Mouse (Mus musculus): ENCODE measurements around the gene Eif4e3. TPM values are rescaled to one million over a fixed set of nuclear protein-coding genes. Genes with fewer than 3 reads are reported as not detected.
A peak's percentile ranks its signal among the peaks of the same experiment; 100 is the strongest.

The Eif4e3 gene
- polyA plus RNA-seq, 1 experiment, result 15.2 TPM

- TF ChIP-seq POLR2A (IDR thresholded peaks at IDR 0.05; ENCODE audit: borderline replicate concordance, extremely low read depth, low read depth, low read length), result no peak
- no peak for TF ChIP-seq CTCF (IDR thresholded peaks at IDR 0.05; ENCODE audit: insufficient read depth, low read length)
- H3K4me3 ChIP-seq (replicated peaks; ENCODE audit: extremely low read depth, low read depth, low read length), result no peak overlapping the region
- no peaks in the 10 kb centered on the region; the same call in 1 of the 2 replicates for H3K4me1 ChIP-seq (ENCODE audit: control insufficient read depth, insufficient read depth, low read length)
- no peak for DNase-seq
- WGBS, result 75% methylated on average over 7 of the region's 7 CpGs
Measured at GRCm38 (mm10) chr6:99606079-99606478, 60.5 kb downstream of the Eif4e3 start.

- 39% methylated on average over 2 of the region's 2 CpGs for WGBS
- Histone ChIP-seq H3K4me1 (ENCODE audit: control insufficient read depth, insufficient read depth, low read length) (peaks cover 5% of the 10 kb centered on the region), H3K4me3 (replicated peaks; ENCODE audit: extremely low read depth, low read depth, low read length) (no peak overlapping the region)
- no peak for TF ChIP-seq CTCF (IDR thresholded peaks at IDR 0.05; ENCODE audit: insufficient read depth, low read length)
- TF ChIP-seq POLR2A (IDR thresholded peaks at IDR 0.05; ENCODE audit: borderline replicate concordance, extremely low read depth, low read depth, low read length), result no peak
- no peak for DNase-seq
Measured at GRCm38 (mm10) chr6:99604758-99605157, 61.8 kb downstream of the Eif4e3 start.

DNA sequence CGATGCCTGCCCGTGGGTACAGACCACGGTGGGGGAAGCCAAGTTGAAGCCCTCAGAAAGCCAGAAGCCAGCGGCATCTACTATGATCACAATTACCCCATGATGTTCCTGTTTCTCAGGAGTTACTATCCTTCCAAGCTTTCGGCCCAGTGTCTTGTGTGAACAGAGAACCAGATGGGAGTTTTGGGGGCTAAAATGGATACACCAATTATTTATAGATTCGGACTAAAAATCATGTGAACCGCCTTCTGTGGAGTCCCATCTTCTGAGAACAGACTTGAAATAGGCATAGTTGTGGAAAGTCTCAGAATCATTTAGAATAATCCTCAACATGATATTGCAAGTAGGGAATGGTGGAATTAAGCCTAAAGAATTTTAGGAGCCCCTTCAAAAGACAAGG lies 64.1 kb downstream of the Eif4e3 start:
- Histone ChIP-seq H3K4me3 (replicated peaks; ENCODE audit: extremely low read depth, low read depth, low read length) (no peak overlapping the region), H3K4me1 (ENCODE audit: control insufficient read depth, insufficient read depth, low read length) (peaks cover 5% of the 10 kb centered on the region)
- 87% methylated on average over 7 of the region's 7 CpGs for WGBS
- no peak for DNase-seq
- no peak for TF ChIP-seq CTCF (IDR thresholded peaks at IDR 0.05; ENCODE audit: insufficient read depth, low read length)
- TF ChIP-seq POLR2A (IDR thresholded peaks at IDR 0.05; ENCODE audit: borderline replicate concordance, extremely low read depth, low read depth, low read length), result no peak

DNA sequence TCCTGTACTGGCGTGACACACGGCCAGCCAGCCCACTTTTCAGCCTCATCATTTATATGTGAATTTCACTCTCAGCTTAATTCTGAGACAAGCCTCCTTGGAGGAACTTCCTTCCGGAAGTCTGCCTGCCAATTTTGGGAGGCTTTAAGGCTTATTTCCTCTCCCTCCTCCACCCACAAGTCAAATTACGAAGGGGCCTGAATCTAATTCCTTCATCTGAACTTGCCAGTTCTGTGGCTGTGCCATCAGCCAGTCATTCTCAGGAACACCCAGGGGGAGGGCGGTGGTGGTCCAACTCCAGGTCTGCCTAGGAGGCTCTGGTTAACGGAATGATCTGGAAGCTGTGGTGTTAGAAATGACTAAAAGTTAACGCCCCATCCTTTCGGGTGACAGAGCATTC lies 65.7 kb downstream of the Eif4e3 start:
- no peak for DNase-seq
- 38% methylated on average over 8 of the region's 8 CpGs for WGBS
- Histone ChIP-seq H3K4me3 (replicated peaks; ENCODE audit: extremely low read depth, low read depth, low read length) (no peak overlapping the region), H3K4me1 (ENCODE audit: control insufficient read depth, insufficient read depth, low read length) (peaks cover 5% of the 10 kb centered on the region)
- TF ChIP-seq CTCF (IDR thresholded peaks at IDR 0.05; ENCODE audit: insufficient read depth, low read length) (no peak), POLR2A (IDR thresholded peaks at IDR 0.05; ENCODE audit: borderline replicate concordance, extremely low read depth, low read depth, low read length) (no peak)

GRCm38 (mm10) chr6:99600168-99600793 lies 66.3 kb downstream of the Eif4e3 start:
- WGBS, result 19% methylated on average over 10 of the region's 10 CpGs
- peak; percentile 24 for DNase-seq
- no peak overlapping the region for H3K4me3 ChIP-seq (replicated peaks; ENCODE audit: extremely low read depth, low read depth, low read length)
- TF ChIP-seq CTCF (IDR thresholded peaks at IDR 0.05; ENCODE audit: insufficient read depth, low read length) (peak; percentile 40; the same call in 1 of the 2 replicates), POLR2A (IDR thresholded peaks at IDR 0.05; ENCODE audit: borderline replicate concordance, extremely low read depth, low read depth, low read length) (no peak)
- peaks cover 5% of the 10 kb centered on the region for H3K4me1 ChIP-seq (ENCODE audit: control insufficient read depth, insufficient read depth, low read length)

DNA sequence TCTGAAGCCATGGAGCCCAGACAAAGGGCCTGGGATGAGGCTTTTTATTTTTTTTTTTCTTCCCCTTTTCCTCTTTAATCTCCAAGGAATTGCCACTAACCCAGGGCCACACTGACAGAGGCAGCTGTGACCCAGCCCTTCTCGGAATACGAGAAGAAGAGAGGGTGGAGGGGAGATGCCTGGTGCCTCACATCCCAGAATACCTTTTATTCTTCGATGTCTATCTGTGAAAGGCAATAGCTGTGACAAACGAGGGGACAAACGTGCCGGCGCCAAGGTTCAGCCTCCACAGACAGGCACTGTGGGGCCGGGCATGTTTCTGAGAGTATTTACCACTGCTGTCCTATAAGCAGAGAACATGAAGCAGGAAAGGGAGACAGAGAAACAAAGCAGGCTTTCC lies 66.9 kb downstream of the Eif4e3 start:
- WGBS, result 34% methylated on average over 8 of the region's 8 CpGs
- Histone ChIP-seq H3K4me1 (ENCODE audit: control insufficient read depth, insufficient read depth, low read length) (peaks cover 5% of the 10 kb centered on the region), H3K4me3 (replicated peaks; ENCODE audit: extremely low read depth, low read depth, low read length) (no peak overlapping the region)
- no peak for TF ChIP-seq POLR2A (IDR thresholded peaks at IDR 0.05; ENCODE audit: borderline replicate concordance, extremely low read depth, low read depth, low read length)
- no peak for TF ChIP-seq CTCF (IDR thresholded peaks at IDR 0.05; ENCODE audit: insufficient read depth, low read length)
- DNase-seq, result no peak

DNA sequence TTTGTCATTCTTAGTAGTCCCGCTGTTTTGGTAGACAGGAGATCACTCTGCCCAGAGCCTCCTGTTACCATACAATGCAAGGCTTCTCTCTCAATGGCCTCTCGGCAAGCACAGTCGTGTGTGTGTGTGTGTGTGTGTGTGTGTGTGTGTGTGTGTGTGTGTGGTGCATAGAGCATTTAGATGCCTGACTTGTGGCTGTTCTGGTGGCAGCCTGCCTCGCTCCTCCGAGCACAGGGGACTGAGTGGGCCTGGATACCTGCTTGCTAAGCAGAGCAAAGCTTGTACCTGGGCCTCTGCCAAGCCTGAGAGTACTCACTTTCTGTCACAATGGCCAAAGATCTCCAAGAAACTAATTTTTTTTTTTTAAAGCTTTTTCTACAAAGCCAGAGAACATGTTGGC lies 67.3 kb downstream of the Eif4e3 start:
- no peak for TF ChIP-seq CTCF (IDR thresholded peaks at IDR 0.05; ENCODE audit: insufficient read depth, low read length)
- TF ChIP-seq POLR2A (IDR thresholded peaks at IDR 0.05; ENCODE audit: borderline replicate concordance, extremely low read depth, low read depth, low read length), result no peak
- peaks cover 5% of the 10 kb centered on the region for H3K4me1 ChIP-seq (ENCODE audit: control insufficient read depth, insufficient read depth, low read length)
- WGBS, result 76% methylated on average over 5 of the region's 5 CpGs
- H3K4me3 ChIP-seq (replicated peaks; ENCODE audit: extremely low read depth, low read depth, low read length), result no peak overlapping the region
- DNase-seq, result no peak

- Histone ChIP-seq H3K4me1 (ENCODE audit: control insufficient read depth, insufficient read depth, low read length) (no peaks in the 10 kb centered on the region), H3K4me3 (replicated peaks; ENCODE audit: extremely low read depth, low read depth, low read length) (no peak overlapping the region)
- 66% methylated on average over 6 of the region's 6 CpGs for WGBS
- TF ChIP-seq CTCF (IDR thresholded peaks at IDR 0.05; ENCODE audit: insufficient read depth, low read length) (no peak), POLR2A (IDR thresholded peaks at IDR 0.05; ENCODE audit: borderline replicate concordance, extremely low read depth, low read depth, low read length) (no peak)
- DNase-seq, result no peak
Measured at GRCm38 (mm10) chr6:99577040-99577439, 89.5 kb downstream of the Eif4e3 start.

DNA sequence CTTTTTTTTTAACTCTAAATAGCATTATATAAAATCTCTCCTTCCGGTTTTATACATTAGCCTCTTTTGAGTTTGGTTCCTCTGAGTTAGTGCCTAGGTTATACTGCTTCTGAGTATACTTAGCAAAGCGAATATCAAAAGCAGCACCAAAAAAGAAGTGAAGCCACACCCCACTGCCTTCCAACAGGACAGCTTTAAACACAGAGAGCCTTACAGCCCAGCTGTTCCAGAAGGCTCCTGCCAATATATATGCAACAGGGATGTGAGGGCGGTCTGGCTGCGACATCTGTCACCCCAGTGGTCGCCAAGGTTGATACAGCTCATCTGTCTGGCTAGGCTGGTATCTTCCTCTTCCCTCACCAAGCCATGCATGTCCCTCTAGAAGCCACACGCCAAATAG lies 90.9 kb downstream of the Eif4e3 start:
- TF ChIP-seq POLR2A (IDR thresholded peaks at IDR 0.05; ENCODE audit: borderline replicate concordance, extremely low read depth, low read depth, low read length) (no peak), CTCF (IDR thresholded peaks at IDR 0.05; ENCODE audit: insufficient read depth, low read length) (no peak)
- Histone ChIP-seq H3K4me1 (ENCODE audit: control insufficient read depth, insufficient read depth, low read length) (no peaks in the 10 kb centered on the region), H3K4me3 (replicated peaks; ENCODE audit: extremely low read depth, low read depth, low read length) (no peak overlapping the region)
- no peak for DNase-seq
- 77% methylated on average over 6 of the region's 6 CpGs for WGBS

Other genes starting within 250 kb of the Eif4e3 start
- 135 and 169 TPM in 2 replicates for gene Foxp1, start 144.1 kb downstream of the Eif4e3 start, polyA plus RNA-seq (2012; rRNA removed)
- 0.71 and 1.4 TPM in 2 replicates for gene Gm20696, start within 50 bp of the Eif4e3 start, polyA plus RNA-seq (2012; rRNA removed)
- gene Gpr27, start 25.9 kb upstream of the Eif4e3 start, polyA plus RNA-seq (2012; rRNA removed), result 3.0 and 4.2 TPM in 2 replicates
- not detected in 2 replicates for gene Prok2, start 59.6 kb upstream of the Eif4e3 start, polyA plus RNA-seq (2012; rRNA removed)